Mouse (Mus musculus) adrenal gland, postnatal 36 days (tissue): ENCODE measurements at regions not wholly inside any gene's neighbourhood (a gene's known extent, or its start where the extent isn't known, plus 50 kb on each side); places are given as distances from the start of the nearest gene placed in this dataset.
"Not testable (repeated sequence)": the region's sequence is repeated elsewhere in the genome, so short reads cannot be mapped to it uniquely, and the experiment has no call there.

Experiments used
- DNase-seq, 2 experiments: peaks; one replicate each; pipeline ENCODE4 v3.0.0; 2021; ENCODE audit warnings: mixed read lengths in 1 of 2

- no peak for DNase-seq
Observed at GRCm38 (mm10) chr17:15247546-15248416, 128.9 kb downstream of the Dll1 start.

- DNase-seq: no peak
Observed at GRCm38 (mm10) chr17:15242976-15243635, 133.6 kb downstream of the Dll1 start.

- peak; percentile 12 to 37 for DNase-seq
Observed at GRCm38 (mm10) chr17:15242356-15242755, 134.3 kb downstream of the Dll1 start.

DNA sequence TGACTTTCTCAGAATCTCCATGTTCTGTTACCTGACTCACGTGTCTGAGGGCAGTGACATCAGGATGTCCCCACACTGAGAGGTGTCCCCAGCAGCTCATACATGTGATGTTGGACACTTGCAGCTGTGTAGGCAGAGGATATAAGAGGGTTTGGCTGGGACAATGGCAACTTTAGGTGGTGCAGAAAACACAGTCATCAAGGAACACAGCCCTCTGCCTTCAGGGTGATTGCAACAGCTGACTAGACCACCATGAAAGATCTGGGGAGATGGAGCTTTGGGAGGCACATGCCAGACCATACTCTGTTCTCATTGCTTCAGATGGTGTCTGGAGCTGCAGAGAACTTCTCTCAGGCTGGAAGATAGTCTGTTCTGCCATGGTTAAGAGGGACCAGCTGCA is 135.2 kb downstream of the Dll1 start:
- DNase-seq: no peak

- not testable (repeated sequence) for DNase-seq
Observed at GRCm38 (mm10) chr17:15240641-15241040, 136.0 kb downstream of the Dll1 start.

GRCm38 (mm10) chr17:15240011-15240410 is 136.7 kb downstream of the Dll1 start:
- DNase-seq: no peak

DNA sequence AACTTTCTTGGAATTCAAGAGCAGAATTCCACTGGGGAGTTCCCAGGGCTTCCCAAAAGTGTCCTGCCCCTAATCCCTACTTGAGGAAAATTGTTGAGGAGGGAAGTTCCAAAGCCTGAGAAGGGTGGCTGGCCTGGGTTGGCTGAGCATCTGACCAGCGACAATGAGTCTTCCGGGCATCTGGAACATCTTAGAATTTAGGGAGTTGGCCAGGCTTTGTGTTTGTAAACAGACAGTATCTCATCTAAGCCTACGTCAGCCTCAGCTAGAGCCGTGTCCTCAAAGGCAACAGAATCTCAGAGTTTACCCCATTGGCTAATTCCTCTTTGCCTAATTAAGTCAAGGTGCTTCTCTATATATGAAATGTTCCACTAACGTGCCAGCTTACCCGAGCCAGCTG is 141.6 kb downstream of the Dll1 start:
- DNase-seq: no peak

- DNase-seq: no peak
Observed at GRCm38 (mm10) chr17:15231175-15231574, 145.5 kb downstream of the Dll1 start.

DNA sequence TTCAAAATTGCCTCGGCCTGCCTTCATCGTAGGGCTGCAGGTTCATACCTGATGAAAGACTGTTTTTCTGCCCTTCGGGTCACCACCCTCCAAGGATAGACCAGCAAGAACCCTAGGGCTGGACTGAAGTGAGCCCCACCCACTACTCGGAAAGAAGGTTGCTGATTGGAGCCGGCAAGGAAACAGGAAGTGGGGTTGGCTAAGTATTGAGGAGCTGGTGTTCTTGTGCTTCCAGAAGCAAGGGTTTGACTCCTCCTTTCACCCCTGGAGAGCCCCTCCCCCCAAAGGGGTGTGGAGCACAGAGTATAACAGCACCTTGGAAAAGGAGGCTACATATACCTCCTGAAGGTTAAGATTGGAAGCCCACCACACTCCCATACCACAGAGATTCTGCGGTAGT is 147.5 kb downstream of the Dll1 start:
- no peak for DNase-seq

GRCm38 (mm10) chr17:15228077-15228476 is 148.6 kb downstream of the Dll1 start:
- no peak for DNase-seq

GRCm38 (mm10) chr17:15223826-15224225 is 152.8 kb downstream of the Dll1 start:
- no peak for DNase-seq

- DNase-seq: no peak
Observed at GRCm38 (mm10) chr17:15222923-15223322, 153.7 kb downstream of the Dll1 start.

- DNase-seq: peak; percentile 15 to 67
Observed at GRCm38 (mm10) chr17:15214157-15214685, 162.5 kb downstream of the Dll1 start.

- DNase-seq: no peak
Observed at GRCm38 (mm10) chr17:15208808-15209173, 167.5 kb upstream of the Gm3448 start.

DNA sequence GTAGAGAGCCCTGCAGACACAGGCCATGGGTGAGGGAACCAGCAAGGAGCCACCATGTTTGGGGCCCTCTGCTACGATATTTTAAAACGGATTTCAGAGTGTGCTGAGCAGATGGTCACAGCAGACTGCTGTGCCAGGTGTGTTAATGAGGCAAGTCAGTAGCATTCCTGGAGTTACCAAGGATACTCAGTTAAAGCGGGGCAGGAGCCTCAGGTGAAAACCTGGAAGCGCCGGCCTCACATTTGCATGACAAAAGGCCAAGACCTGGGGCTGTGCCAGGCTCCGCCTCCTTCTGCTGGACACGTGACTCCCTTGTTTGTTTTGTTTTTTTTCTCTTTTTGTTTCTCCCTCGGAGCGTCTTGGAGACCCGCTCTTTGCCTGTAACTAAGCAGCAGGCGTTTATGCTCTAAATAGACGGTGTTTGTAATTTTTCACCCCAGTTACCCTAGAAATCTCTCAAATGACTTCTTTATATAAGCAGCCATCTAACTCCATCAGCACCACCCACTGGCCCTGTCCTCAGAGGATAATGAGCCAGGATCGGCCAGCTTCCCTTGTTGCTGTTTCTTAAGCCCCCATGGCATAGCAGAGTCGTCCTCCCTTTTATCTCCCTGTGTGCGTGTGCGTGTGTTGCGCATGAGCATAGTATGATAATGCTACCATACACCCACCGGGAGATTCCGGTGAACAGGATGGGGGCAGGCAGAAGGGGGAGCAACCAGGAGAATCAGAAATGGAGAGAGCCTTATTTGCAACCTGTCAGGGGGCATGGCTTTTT is 166.9 kb upstream of the Gm3448 start:
- DNase-seq: peak; percentile 57 to 67

DNA sequence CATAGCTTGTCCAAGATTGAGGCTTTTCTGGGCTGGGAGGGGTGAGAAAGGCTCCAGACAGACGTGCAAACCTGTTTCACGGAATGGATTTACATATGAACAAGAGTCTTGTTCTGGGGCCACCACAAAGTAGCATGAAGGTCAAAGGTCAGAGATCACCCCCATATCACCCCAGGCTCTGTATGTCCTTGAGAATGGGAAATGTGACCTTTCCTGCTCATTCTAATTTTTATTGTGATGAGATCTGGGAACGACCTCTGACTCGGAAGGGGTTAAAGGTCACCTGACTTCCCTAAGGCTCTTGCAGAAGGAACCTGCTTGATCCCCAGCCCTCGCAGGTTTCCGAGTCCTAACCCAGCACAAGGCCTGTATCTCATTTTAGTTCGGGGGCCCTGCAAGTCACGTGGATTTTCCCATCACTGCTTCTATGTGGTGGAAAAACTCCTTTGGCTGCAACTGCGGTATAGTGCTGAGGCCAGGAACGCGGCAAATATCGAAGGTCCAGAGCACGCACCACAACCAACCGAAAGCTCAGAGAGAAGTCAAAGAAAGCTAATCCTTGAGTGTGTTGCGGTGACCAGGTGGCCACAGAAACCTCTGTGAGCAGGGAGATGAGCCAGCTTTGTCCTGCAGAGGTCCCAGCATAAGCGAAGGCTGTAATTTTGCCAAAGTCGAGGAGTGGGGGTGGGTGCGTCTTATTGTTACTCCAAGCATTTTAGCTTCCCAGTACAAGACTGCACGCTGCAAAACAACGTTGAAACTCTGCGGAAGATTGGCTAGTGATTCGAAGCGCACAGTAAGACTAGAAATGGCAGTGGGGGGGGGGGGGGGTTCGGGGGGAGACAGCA is 166.1 kb upstream of the Gm3448 start:
- DNase-seq: no peak

DNA sequence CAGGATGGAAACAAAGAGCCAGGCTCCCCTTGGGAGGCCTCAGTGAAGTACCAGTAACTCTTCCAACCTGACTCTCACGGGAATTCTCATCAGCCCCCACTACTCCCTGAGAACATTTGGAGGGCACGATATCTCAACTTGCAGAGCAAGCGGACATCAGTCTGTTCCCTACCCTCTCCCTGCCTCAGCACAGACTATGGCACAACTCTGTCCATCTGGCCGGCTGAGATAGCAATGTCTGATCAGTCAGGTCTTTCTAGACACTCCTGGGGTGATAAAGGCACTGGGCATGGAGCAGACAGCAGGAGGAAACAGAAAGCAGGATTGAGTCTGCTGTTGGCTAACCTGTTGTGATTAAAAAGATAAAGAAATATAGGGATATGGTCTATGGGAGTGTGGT is 164.5 kb upstream of the Gm3448 start:
- no peak for DNase-seq

GRCm38 (mm10) chr17:15204524-15204923 is 163.2 kb upstream of the Gm3448 start:
- no peak for DNase-seq

DNA sequence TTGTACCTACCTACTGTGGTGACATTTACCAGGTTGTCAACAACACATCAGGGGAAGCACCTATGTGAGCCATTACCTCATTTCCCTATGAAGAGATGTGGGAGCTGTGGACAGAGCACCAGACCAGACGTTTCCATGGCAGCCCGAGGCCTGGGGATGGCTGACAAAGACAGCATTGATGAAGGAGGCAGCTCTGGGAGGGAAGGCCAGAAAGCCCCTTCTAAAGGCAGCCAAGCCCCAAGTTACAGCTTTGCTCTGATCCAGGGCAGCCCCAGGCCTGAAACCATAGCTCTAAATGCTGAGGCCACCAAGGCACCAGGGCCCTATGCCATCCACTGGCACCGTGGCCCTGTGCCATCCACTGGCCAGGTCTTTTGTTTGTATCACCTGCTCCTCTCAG is 157.9 kb upstream of the Gm3448 start:
- no peak for DNase-seq

DNA sequence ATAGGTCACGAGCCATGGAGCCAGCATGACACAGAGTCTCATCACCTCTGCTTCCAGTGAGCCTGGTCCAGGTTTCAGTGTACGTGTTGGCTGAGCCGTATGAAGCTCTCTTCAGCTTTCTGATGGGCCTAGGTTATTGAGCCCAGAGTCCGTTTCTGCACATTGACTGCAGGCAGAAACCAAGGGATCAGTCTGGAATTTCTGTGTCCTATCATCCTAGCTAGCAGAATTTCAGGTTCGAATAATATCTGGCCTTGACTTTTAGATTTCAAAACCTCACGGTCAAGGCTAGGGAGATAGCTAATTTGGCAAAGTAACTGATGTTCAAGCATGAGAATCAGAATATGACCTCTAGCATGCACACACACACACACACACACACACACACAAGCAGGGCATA is 156.0 kb upstream of the Gm3448 start:
- peak; percentile 9 to 29 for DNase-seq

GRCm38 (mm10) chr17:15195819-15196218 is 154.5 kb upstream of the Gm3448 start:
- DNase-seq: peak; percentile 9 to 71
